24 mouse cellular contexts compared by ENCODE assay signal in the genomic region with DNA sequence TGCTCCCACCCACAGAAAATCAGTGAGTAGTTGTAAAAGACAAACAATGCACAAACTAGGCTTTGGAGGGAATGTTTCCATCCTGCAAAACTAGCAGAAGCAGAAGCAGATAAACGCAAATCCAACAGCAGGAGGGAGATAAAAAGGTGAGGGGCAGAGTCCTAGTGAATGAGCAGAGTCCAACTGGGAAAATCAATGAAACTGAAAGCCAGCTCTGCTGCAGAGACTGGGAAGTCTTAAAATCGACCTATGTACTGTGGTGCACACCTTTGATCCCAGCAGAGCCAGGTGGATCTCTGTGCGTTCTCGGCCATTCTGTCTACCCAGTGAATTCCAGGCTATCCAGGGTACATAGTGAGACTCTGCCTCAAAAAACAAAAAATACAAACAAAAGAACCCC. TPM values are rescaled to one million over a fixed set of nuclear protein-coding genes. Genes with fewer than 3 reads are reported as not detected.
DNase-seq lines count a peak whose midpoint lies in the region; ATAC-seq lines count a peak whose summit lies in the region.
"Had no signal": no experiment of that assay in that cellular context is flagged by ENCODE, and none has a peak within 500 bp of the region (broad histone marks: within the 10 kb centered on the region; RNA-seq: fewer than 3 reads in every experiment).

No protein-coding gene starts in this region.

- no peaks in the 10 kb centered on the region for H3K9me3 ChIP-seq in midbrain, embryonic 11.5 days (ENCODE audit: control insufficient read depth, low read length)
- no peaks in the 10 kb centered on the region for H3K9me3 ChIP-seq in midbrain, embryonic 13.5 days
- no peaks in the 10 kb centered on the region for H3K9me3 ChIP-seq in liver, embryonic 11.5 days (ENCODE audit: control insufficient read depth, low read length)
- H3K9me3 ChIP-seq in liver, embryonic 15.5 days (replicated peaks), result no peaks in the 10 kb centered on the region
- H3K9me3 ChIP-seq: forebrain, embryonic 13.5 days; heart, embryonic 12.5 days had no signal

- no peak overlapping the region for H3K9ac ChIP-seq in midbrain, embryonic 11.5 days (ENCODE audit: low read length)
- no peak overlapping the region for H3K9ac ChIP-seq in midbrain, embryonic 13.5 days (replicated peaks)
- no peak overlapping the region for H3K9ac ChIP-seq in liver, embryonic 11.5 days (ENCODE audit: low read depth, low read length)
- H3K9ac ChIP-seq in liver, embryonic 15.5 days, result no peak overlapping the region
- H3K9ac ChIP-seq: forebrain, embryonic 13.5 days; forebrain, postnatal 0 days; heart, embryonic 12.5 days had no signal

- ATAC-seq in midbrain, embryonic 11.5 days (ENCODE audit: low FRiP score), result no peak
- ATAC-seq in midbrain, embryonic 13.5 days, result no peak
- ATAC-seq in liver, embryonic 11.5 days (replicated peaks; ENCODE audit: low FRiP score), result peak; percentile 40; the same call in 1 of the 2 replicates
- ATAC-seq in liver, embryonic 15.5 days (ENCODE audit: insufficient read depth), result peak; percentile 72
- ATAC-seq: activated CD4-positive, CD25-positive, alpha-beta regulatory T cell, adult 4 months; forebrain, embryonic 13.5 days; forebrain, postnatal 0 days; Patski had no signal

- H3K4me1 ChIP-seq in midbrain, embryonic 11.5 days (ENCODE audit: control insufficient read depth, insufficient read depth, low read length), result peaks cover 7% of the 10 kb centered on the region
- H3K4me1 ChIP-seq in midbrain, embryonic 13.5 days (replicated peaks), result peaks cover 13% of the 10 kb centered on the region
- no peaks in the 10 kb centered on the region for H3K4me1 ChIP-seq in liver, embryonic 11.5 days (replicated peaks; ENCODE audit: control insufficient read depth, insufficient read depth, low read length)
- 0 out of 2 replicates have a peak, but pooled peaks cover 4% of the 10 kb centered on the region for H3K4me1 ChIP-seq in liver, embryonic 15.5 days (replicated peaks)
- H3K4me1 ChIP-seq: heart, embryonic 12.5 days had no signal

- H3K4me3 ChIP-seq in midbrain, embryonic 11.5 days (ENCODE audit: low read depth, low read length), result no peak overlapping the region
- H3K4me3 ChIP-seq in midbrain, embryonic 13.5 days (replicated peaks), result no peak overlapping the region
- H3K4me3 ChIP-seq in liver, embryonic 11.5 days (ENCODE audit: low read depth, low read length), result no peak overlapping the region
- no peak overlapping the region for H3K4me3 ChIP-seq in liver, embryonic 15.5 days (replicated peaks)
- H3K4me3 ChIP-seq: embryonic facial prominence, embryonic 10.5 days; forebrain, embryonic 13.5 days; gastrocnemius, adult 2 months; heart, embryonic 12.5 days; hindbrain, embryonic 10.5 days had no signal

- H3K36me3 ChIP-seq in midbrain, embryonic 11.5 days (ENCODE audit: control insufficient read depth, insufficient read depth, low read length), result no peaks in the 10 kb centered on the region
- H3K36me3 ChIP-seq in midbrain, embryonic 13.5 days, result no peaks in the 10 kb centered on the region
- H3K36me3 ChIP-seq in liver, embryonic 11.5 days (ENCODE audit: control insufficient read depth, insufficient read depth, low read length), result no peaks in the 10 kb centered on the region
- H3K36me3 ChIP-seq in liver, embryonic 15.5 days (replicated peaks), result no peaks in the 10 kb centered on the region
- H3K36me3 ChIP-seq: embryonic facial prominence, embryonic 10.5 days; heart, embryonic 12.5 days; hindbrain, embryonic 10.5 days had no signal

- no peaks in the 10 kb centered on the region for H3K27me3 ChIP-seq in midbrain, embryonic 11.5 days (ENCODE audit: control insufficient read depth, insufficient read depth, low read length)
- 0 out of 2 replicates have a peak, but pooled peaks cover 9% of the 10 kb centered on the region for H3K27me3 ChIP-seq in midbrain, embryonic 13.5 days
- no peaks in the 10 kb centered on the region for H3K27me3 ChIP-seq in liver, embryonic 11.5 days (replicated peaks; ENCODE audit: control insufficient read depth, insufficient read depth, low read length)
- H3K27me3 ChIP-seq in liver, embryonic 15.5 days, result peaks cover 10% of the 10 kb centered on the region; the same call in 1 of the 2 replicates

- WGBS in midbrain, embryonic 11.5 days, result 75% methylated on average over 4 of the region's 4 CpGs
- 64% methylated on average over 4 of the region's 4 CpGs for WGBS in midbrain, embryonic 13.5 days
- WGBS in liver, embryonic 11.5 days, result 50% methylated on average over 4 of the region's 4 CpGs
- 47% methylated on average over 4 of the region's 4 CpGs for WGBS in liver, embryonic 15.5 days (ENCODE audit: insufficient replicate concordance)

- no peak overlapping the region for H3K27ac ChIP-seq in midbrain, embryonic 11.5 days (ENCODE audit: low read depth, low read length)
- H3K27ac ChIP-seq in midbrain, embryonic 13.5 days, result no peak overlapping the region
- H3K27ac ChIP-seq in liver, embryonic 11.5 days (ENCODE audit: low read depth, low read length), result 0 out of 2 replicates have a peak overlapping the region, but pooled peaks have one; percentile 57
- peak overlapping the region; percentile 57 for H3K27ac ChIP-seq in liver, embryonic 15.5 days (replicated peaks)
- H3K27ac ChIP-seq: embryonic facial prominence, embryonic 10.5 days; forebrain, embryonic 13.5 days; gastrocnemius, adult 2 months; hindbrain, embryonic 10.5 days had no signal

- DNase-seq in midbrain, embryonic 11.5 days (ENCODE audit: low spot score, missing footprints), result peak; percentile 31
- DNase-seq in liver, embryonic 11.5 days (ENCODE audit: low spot score), result no peak
- peak; percentile 81 for DNase-seq in yolk sac, embryonic 10.5 days (ENCODE audit: low spot score)
- DNase-seq in cerebellum, postnatal 4 days (ENCODE audit: low spot score in 2 of 2), result no peak
- DNase-seq in layer of hippocampus, adult 9-11 months, result no peak
- no peak for DNase-seq in Muller cell, postnatal 12 days (ENCODE audit: inconsistent ontology term)
- DNase-seq: adrenal gland, postnatal 14 days; cerebellum, adult 18-20 months; cerebellum, adult 9-11 months; cerebellum, postnatal 36 days; forebrain, postnatal 0 days; gastrocnemius, adult 2 months; gastrocnemius, postnatal 25 days had no signal

- no peak overlapping the region for H3K4me2 ChIP-seq in midbrain, embryonic 11.5 days
- H3K4me2 ChIP-seq in midbrain, embryonic 13.5 days (replicated peaks), result no peak overlapping the region
- no peak overlapping the region for H3K4me2 ChIP-seq in liver, embryonic 11.5 days
- H3K4me2 ChIP-seq in liver, embryonic 15.5 days, result no peak overlapping the region
- H3K4me2 ChIP-seq: forebrain, embryonic 13.5 days; heart, embryonic 12.5 days had no signal

RNA-seq across cellular contexts. Expression of a gene that starts 16.9 kb away (rescaled TPM):
- not detected in 2 replicates for polyA plus RNA-seq in midbrain, embryonic 11.5 days (2014; fragmentation: Nextera tagmentation; extraction: Ambion mirVana)
- polyA plus RNA-seq in midbrain, embryonic 13.5 days (2015; fragmentation: Nextera tagmentation; extraction: Ambion mirVana), result 0.78 and 0.94 TPM in 2 replicates
- 0.26 and 0.27 TPM in 2 replicates for polyA plus RNA-seq in liver, embryonic 11.5 days (2014; fragmentation: Nextera tagmentation; extraction: Ambion mirVana)
- polyA plus RNA-seq in liver, embryonic 15.5 days (2015; fragmentation: Nextera tagmentation; extraction: Ambion mirVana), result 0.10 TPM in 1 of 2 replicates, not detected in the other
- polyA plus RNA-seq: heart, embryonic 16.5 days; Patski had no signal

RNA-seq across cellular contexts. Expression of a gene that starts 17.5 kb away (rescaled TPM):
- polyA plus RNA-seq in midbrain, embryonic 11.5 days (2014; fragmentation: Nextera tagmentation; extraction: Ambion mirVana), result 0.58 and 0.61 TPM in 2 replicates
- polyA plus RNA-seq in midbrain, embryonic 13.5 days (2015; fragmentation: Nextera tagmentation; extraction: Ambion mirVana), result 3.1 and 3.6 TPM in 2 replicates
- polyA plus RNA-seq in liver, embryonic 11.5 days (2014; fragmentation: Nextera tagmentation; extraction: Ambion mirVana), result 0.22 and 0.95 TPM in 2 replicates
- polyA plus RNA-seq in liver, embryonic 15.5 days (2015; fragmentation: Nextera tagmentation; extraction: Ambion mirVana), result 0.03 and 0.37 TPM in 2 replicates
- polyA plus RNA-seq: activated CD4-positive, CD25-positive, alpha-beta regulatory T cell, adult 4 months; C2C12; Patski had no signal

RNA-seq across cellular contexts. Expression of a gene that starts 18.4 kb away (rescaled TPM):
- polyA plus RNA-seq in midbrain, embryonic 11.5 days (2014; fragmentation: Nextera tagmentation; extraction: Ambion mirVana), result not detected in 2 replicates
- polyA plus RNA-seq in midbrain, embryonic 13.5 days (2015; fragmentation: Nextera tagmentation; extraction: Ambion mirVana), result not detected in 2 replicates
- polyA plus RNA-seq in liver, embryonic 11.5 days (2014; fragmentation: Nextera tagmentation; extraction: Ambion mirVana), result 19.0 and 19.5 TPM in 2 replicates
- 57.8 and 78.4 TPM in 2 replicates for polyA plus RNA-seq in liver, embryonic 15.5 days (2015; fragmentation: Nextera tagmentation; extraction: Ambion mirVana)
- polyA plus RNA-seq: activated CD4-positive, CD25-positive, alpha-beta regulatory T cell, adult 4 months; embryonic facial prominence, embryonic 10.5 days; embryonic facial prominence, embryonic 14.5 days; forebrain, postnatal 0 days; hindbrain, embryonic 10.5 days had no signal

RNA-seq across cellular contexts. Expression of a gene that starts 29.7 kb away (rescaled TPM):
- polyA plus RNA-seq in midbrain, embryonic 11.5 days (2014; fragmentation: Nextera tagmentation; extraction: Ambion mirVana), result 128 and 134 TPM in 2 replicates
- 521 and 559 TPM in 2 replicates for polyA plus RNA-seq in midbrain, embryonic 13.5 days (2015; fragmentation: Nextera tagmentation; extraction: Ambion mirVana)
- 18.4 and 19.1 TPM in 2 replicates for polyA plus RNA-seq in liver, embryonic 11.5 days (2014; fragmentation: Nextera tagmentation; extraction: Ambion mirVana)
- polyA plus RNA-seq in liver, embryonic 15.5 days (2015; fragmentation: Nextera tagmentation; extraction: Ambion mirVana), result 5.3 and 6.2 TPM in 2 replicates

RNA-seq across cellular contexts. Expression of a gene that starts 53.5 kb away (rescaled TPM):
- polyA plus RNA-seq in midbrain, embryonic 11.5 days (2014; fragmentation: Nextera tagmentation; extraction: Ambion mirVana), result 0.63 and 1.2 TPM in 2 replicates
- 1.2 and 1.3 TPM in 2 replicates for polyA plus RNA-seq in midbrain, embryonic 13.5 days (2015; fragmentation: Nextera tagmentation; extraction: Ambion mirVana)
- polyA plus RNA-seq in liver, embryonic 11.5 days (2014; fragmentation: Nextera tagmentation; extraction: Ambion mirVana), result 1.8 and 3.6 TPM in 2 replicates
- polyA plus RNA-seq in liver, embryonic 15.5 days (2015; fragmentation: Nextera tagmentation; extraction: Ambion mirVana), result 1.6 and 1.8 TPM in 2 replicates

Comparison
In these comparisons a context has a peak if more than half of its experiments do, and no peak if none do; other contexts are left out.
1. ATAC-seq: peak in liver, embryonic 11.5 days (single experiment) and liver, embryonic 15.5 days (single experiment); none in midbrain, embryonic 11.5 days (single experiment) and midbrain, embryonic 13.5 days (single experiment).
2. DNase-seq: peak in midbrain, embryonic 11.5 days (single experiment) and yolk sac, embryonic 10.5 days (single experiment); none in liver, embryonic 11.5 days (single experiment), cerebellum, postnatal 4 days (0 of 2), layer of hippocampus, adult 9-11 months (single experiment) and Muller cell, postnatal 12 days (single experiment).
3. H3K27ac ChIP-seq: peak in liver, embryonic 11.5 days (single experiment) and liver, embryonic 15.5 days (single experiment); none in midbrain, embryonic 11.5 days (single experiment) and midbrain, embryonic 13.5 days (single experiment).
4. RNA of a gene that starts 18.4 kb away (polyA plus RNA-seq): 57.8 to 78.4 TPM in liver, embryonic 15.5 days and 19.0 to 19.5 TPM in liver, embryonic 11.5 days; not detected in midbrain, embryonic 13.5 days and not detected in midbrain, embryonic 11.5 days; every median in the first group is over 10 times any median in the second.